Mouse (Mus musculus): ENCODE measurements around the gene Gm45208.
"Not testable (repeated sequence)": the region's sequence is repeated elsewhere in the genome, so short reads cannot be mapped to it uniquely, and the experiment has no call there.

Gm45208 gene

GRCm38 (mm10) chrX:7727176-7727575 is 5.1 kb downstream of the Gm45208 start:
- in situ Hi-C loops (cut with MboI, MseI): no loop called here

GRCm38 (mm10) chrX:7728215-7728921 is 6.3 kb downstream of the Gm45208 start, which contains the start of gene Praf2:
TSS of gene Praf2 (plus strand) at chrX:7728439.
- in situ Hi-C loops (cut with MboI, MseI): no loop called here

- in situ Hi-C loops (cut with MboI, MseI): no loop called here
Measured at GRCm38 (mm10) chrX:7728922-7729265, 6.8 kb downstream of the Gm45208 start.

- in situ Hi-C loops (cut with MboI, MseI): no loop called here
Measured at GRCm38 (mm10) chrX:7733571-7734156, 11.6 kb downstream of the Gm45208 start.

- in situ Hi-C loops (cut with MboI, MseI): no loop called here
Measured at GRCm38 (mm10) chrX:7739336-7740081, 17.5 kb downstream of the Gm45208 start.

GRCm38 (mm10) chrX:7740082-7740819 is 18.2 kb downstream of the Gm45208 start:
- in situ Hi-C loops (cut with MboI, MseI): no loop called here

- in situ Hi-C loops (cut with MboI, MseI): no loop called here
Measured at GRCm38 (mm10) chrX:7741103-7741502, 19.1 kb downstream of the Gm45208 start.

- in situ Hi-C loops (cut with MboI, MseI): no loop called here
Measured at GRCm38 (mm10) chrX:7743470-7743869, 21.4 kb downstream of the Gm45208 start.

- in situ Hi-C loops (cut with MboI, MseI): no loop called here
Measured at GRCm38 (mm10) chrX:7744940-7745339, 22.9 kb downstream of the Gm45208 start.

GRCm38 (mm10) chrX:7745429-7745828 is 23.4 kb downstream of the Gm45208 start:
- in situ Hi-C loops (cut with MboI, MseI): no loop called here

GRCm38 (mm10) chrX:7750432-7751116 is 28.5 kb downstream of the Gm45208 start, which contains the start of gene Ccdc120:
TSS of gene Ccdc120 (minus strand) at chrX:7750905.
- in situ Hi-C loops (cut with MboI, MseI): no loop called here

GRCm38 (mm10) chrX:7753627-7754026 is 31.6 kb downstream of the Gm45208 start:
- in situ Hi-C loops (cut with MboI, MseI): not testable (repeated sequence)

GRCm38 (mm10) chrX:7762137-7762920 is 40.3 kb downstream of the Gm45208 start, which contains the start of gene Tfe3:
TSS of gene Tfe3 (plus strand) at chrX:7762560.
- in situ Hi-C loops (cut with MboI, MseI): no loop called here

GRCm38 (mm10) chrX:7762921-7763197 is 40.8 kb downstream of the Gm45208 start:
- in situ Hi-C loops (cut with MboI, MseI): no loop called here

GRCm38 (mm10) chrX:7763631-7764393 is 41.8 kb downstream of the Gm45208 start:
- in situ Hi-C loops (cut with MboI, MseI): no loop called here

GRCm38 (mm10) chrX:7764657-7765280 is 42.7 kb downstream of the Gm45208 start:
- in situ Hi-C loops (cut with MboI, MseI): no loop called here

- in situ Hi-C loops (cut with MboI, MseI): no loop called here
Measured at GRCm38 (mm10) chrX:7765281-7765670, 43.2 kb downstream of the Gm45208 start.

GRCm38 (mm10) chrX:7765764-7766163 is 43.7 kb downstream of the Gm45208 start:
- in situ Hi-C loops (cut with MboI, MseI): no loop called here

- in situ Hi-C loops (cut with MboI, MseI): no loop called here
Measured at GRCm38 (mm10) chrX:7769302-7770017, 47.4 kb downstream of the Gm45208 start.
